Mouse (Mus musculus) myocyte (in vitro differentiated cells): ENCODE measurements around the gene Psrc1.

ENCODE experiments used
- CEBPB ChIP-seq: IDR thresholded peaks from 2 replicates; pipeline ENCODE4 v1.6.1; 2011; ENCODE audit warnings: mild to moderate bottlenecking, moderate library complexity; ENCODE audit not compliant: poor library complexity, insufficient read depth, severe bottlenecking
- E2F4 ChIP-seq: IDR thresholded peaks from one replicate; pipeline ENCODE4 v1.6.1; 2011; ENCODE audit warnings: mild to moderate bottlenecking, control low read depth, moderate library complexity; ENCODE audit not compliant: insufficient read depth
- MAX ChIP-seq: IDR thresholded peaks from one replicate; pipeline ENCODE4 v1.6.1; 2011; ENCODE audit warnings: low read depth, mild to moderate bottlenecking, control low read depth
- MYOG ChIP-seq, 3 experiments: IDR thresholded peaks; one replicate each; pipeline ENCODE4 v1.6.1; 2011; ENCODE audit warnings: control low read depth in 2 of 3, low read depth in 2 of 3, mild to moderate bottlenecking in 2 of 3; ENCODE audit not compliant: insufficient read length in 2 of 3, control insufficient read depth in 1 of 3, insufficient read depth in 1 of 3
- POLR2A ChIP-seq: IDR thresholded peaks from one replicate; pipeline ENCODE4 v1.6.1; 2011; ENCODE audit warnings: low read depth, mild to moderate bottlenecking, control low read depth, moderate library complexity; ENCODE audit not compliant: insufficient read length
- POLR2AphosphoS2 ChIP-seq: IDR thresholded peaks from one replicate; pipeline ENCODE4 v1.6.1; 2011; ENCODE audit warnings: low read depth, control low read depth; ENCODE audit not compliant: insufficient read length
- SRF ChIP-seq: IDR thresholded peaks from one replicate; pipeline ENCODE4 v1.6.1; 2011; ENCODE audit warnings: low read depth; ENCODE audit not compliant: control insufficient read depth, insufficient read length
- TCF12 ChIP-seq: IDR thresholded peaks from one replicate; pipeline ENCODE4 v1.6.1; 2011; ENCODE audit warnings: mild to moderate bottlenecking, control low read depth; ENCODE audit not compliant: poor library complexity, insufficient read depth, severe bottlenecking
- TCF3 ChIP-seq: IDR thresholded peaks from one replicate; pipeline ENCODE4 v1.6.1; 2011; ENCODE audit warnings: low read depth, control low read depth; ENCODE audit not compliant: insufficient read length
- USF1 ChIP-seq: IDR thresholded peaks from one replicate; pipeline ENCODE4 v1.6.1; 2011; ENCODE audit warnings: low read depth, mild to moderate bottlenecking, control low read depth, moderate library complexity

GRCm38 (mm10) chr3:108414857-108415830, 31.5 kb downstream of the Psrc1 start, which contains the start of gene Celsr2:
- TF ChIP-seq SRF (no peak), TCF12 (no peak), E2F4 (no peak), POLR2A (no peak), MYOG (IDR thresholded peaks at IDR 0.05; ENCODE audit: control insufficient read depth in 1 of 3, insufficient read depth in 1 of 3, insufficient read length in 2 of 3, low read depth in 2 of 3) (no peak), USF1 (no peak), POLR2AphosphoS2 (no peak), CEBPB (no peak), TCF3 (no peak), MAX (no peak)
